In genomic region chr2:71774246-71774951, GRCm38 (mm10) we compare ENCODE assay signal across 14 mouse cellular contexts. TPM values are rescaled to one million over a fixed set of nuclear protein-coding genes. Genes with fewer than 3 reads are reported as not detected.
DNase-seq lines count a peak whose midpoint lies in the region; ATAC-seq and TF ChIP-seq lines count a peak whose summit lies in the region.
"Had no signal": no experiment of that assay in that cellular context is flagged by ENCODE, and none has a peak within 500 bp of the region (broad histone marks: within the 10 kb centered on the region; RNA-seq: fewer than 3 reads in every experiment).

No protein-coding gene starts in this region.

- no peak overlapping the region for H3K4me2 ChIP-seq in forebrain, embryonic 11.5 days (ENCODE audit: low read depth, low read length, severe bottlenecking)
- 0 out of 2 replicates have a peak overlapping the region, but pooled peaks have one; percentile 0 for H3K4me2 ChIP-seq in lung, embryonic 16.5 days (ENCODE audit: low read depth, low read length)
- H3K4me2 ChIP-seq in hindbrain, embryonic 16.5 days (ENCODE audit: low read length), result no peak overlapping the region; the same call in 1 of the 2 replicates
- H3K4me2 ChIP-seq: limb, embryonic 12.5 days had no signal

- H3K27me3 ChIP-seq in forebrain, embryonic 10.5 days (ENCODE audit: poor library complexity, severe bottlenecking), result no peaks in the 10 kb centered on the region; the same call in 1 of the 2 replicates
- no peaks in the 10 kb centered on the region for H3K27me3 ChIP-seq in forebrain, embryonic 11.5 days (ENCODE audit: control insufficient read depth, insufficient read depth, low read length)
- H3K27me3 ChIP-seq in lung, embryonic 16.5 days (ENCODE audit: control insufficient read depth, insufficient read depth, low read depth, low read length), result no peaks in the 10 kb centered on the region
- H3K27me3 ChIP-seq in hindbrain, embryonic 16.5 days (replicated peaks; ENCODE audit: control insufficient read depth, insufficient read depth, low read length), result no peaks in the 10 kb centered on the region
- H3K27me3 ChIP-seq: limb, embryonic 12.5 days had no signal

- no peak for ATAC-seq in forebrain, embryonic 11.5 days (replicated peaks; ENCODE audit: low FRiP score)
- ATAC-seq in lung, embryonic 16.5 days (ENCODE audit: low read depth), result peak; percentile 78
- no peak for ATAC-seq in hindbrain, embryonic 16.5 days

- TF ChIP-seq POLR2A in brain, embryonic 14.5 days (IDR thresholded peaks at IDR 0.05; ENCODE audit: borderline replicate concordance, extremely low read depth, insufficient read depth, insufficient read length, poor library complexity, severe bottlenecking), result no peak

- H3K9ac ChIP-seq in forebrain, embryonic 11.5 days (ENCODE audit: low read length), result no peak overlapping the region
- H3K9ac ChIP-seq in lung, embryonic 16.5 days (ENCODE audit: low read length), result no peak overlapping the region
- no peak overlapping the region for H3K9ac ChIP-seq in hindbrain, embryonic 16.5 days (ENCODE audit: low read depth, low read length)
- H3K9ac ChIP-seq: limb, embryonic 12.5 days had no signal

- H3K9me3 ChIP-seq in forebrain, embryonic 10.5 days, result no peaks in the 10 kb centered on the region
- no peaks in the 10 kb centered on the region for H3K9me3 ChIP-seq in forebrain, embryonic 11.5 days (ENCODE audit: control insufficient read depth, low read length)
- no peaks in the 10 kb centered on the region for H3K9me3 ChIP-seq in lung, embryonic 16.5 days (ENCODE audit: control insufficient read depth, low read length)
- H3K9me3 ChIP-seq in hindbrain, embryonic 16.5 days (ENCODE audit: control insufficient read depth, low read length), result no peaks in the 10 kb centered on the region
- H3K9me3 ChIP-seq: limb, embryonic 12.5 days had no signal

- peaks cover 17% of the 10 kb centered on the region for H3K4me1 ChIP-seq in forebrain, embryonic 10.5 days
- H3K4me1 ChIP-seq in forebrain, embryonic 11.5 days (replicated peaks; ENCODE audit: control insufficient read depth, insufficient read depth, low read length), result no peaks in the 10 kb centered on the region; the same call in 1 of the 2 replicates
- H3K4me1 ChIP-seq in lung, embryonic 16.5 days (replicated peaks; ENCODE audit: control insufficient read depth, insufficient read depth, low read length), result peaks cover 16% of the 10 kb centered on the region; the same call in 1 of the 2 replicates
- no peaks in the 10 kb centered on the region; the same call in 1 of the 2 replicates for H3K4me1 ChIP-seq in hindbrain, embryonic 16.5 days (ENCODE audit: control insufficient read depth, insufficient read depth, low read depth, low read length)
- H3K4me1 ChIP-seq: limb, embryonic 12.5 days had no signal

- no peak for TF ChIP-seq CTCF in brain, embryonic 14.5 days (IDR thresholded peaks at IDR 0.05; ENCODE audit: borderline replicate concordance, extremely low read depth, insufficient read depth, insufficient read length)

- WGBS in forebrain, embryonic 10.5 days, result 76% methylated on average over 10 of the region's 10 CpGs
- 69% methylated on average over 10 of the region's 10 CpGs for WGBS in forebrain, embryonic 11.5 days
- WGBS in lung, embryonic 16.5 days, result 32% methylated on average over 10 of the region's 10 CpGs
- WGBS in hindbrain, embryonic 16.5 days, result 58% methylated on average over 10 of the region's 10 CpGs

- peak overlapping the region; percentile 41 for H3K27ac ChIP-seq in forebrain, embryonic 10.5 days
- no peak overlapping the region for H3K27ac ChIP-seq in forebrain, embryonic 11.5 days (ENCODE audit: low read depth, low read length)
- H3K27ac ChIP-seq in lung, embryonic 16.5 days (ENCODE audit: low read length), result peak overlapping the region; percentile 28; the same call in 1 of the 2 replicates
- peak overlapping the region; percentile 31; the same call in 1 of the 2 replicates for H3K27ac ChIP-seq in hindbrain, embryonic 16.5 days (ENCODE audit: low read depth, low read length)
- H3K27ac ChIP-seq: gastrocnemius, adult 2 months; limb, embryonic 12.5 days had no signal

- no peak for DNase-seq in forebrain, embryonic 10.5 days (ENCODE audit: extremely low spot score, low spot score)
- no peak for DNase-seq in forebrain, embryonic 11.5 days (ENCODE audit: low spot score)
- no peak for DNase-seq in lung, postnatal 36 days
- peak; percentile 48 for DNase-seq in brain, embryonic 14.5 days (ENCODE audit: low read depth)
- no peak for DNase-seq in kidney, adult 9 months
- DNase-seq in adrenal gland, postnatal 36 days, result no peak
- DNase-seq: adrenal gland, postnatal 14 days; cerebellum, adult 11 months; gastrocnemius, adult 2 months; heart, postnatal 36 days; kidney, adult 8-10 months had no signal

- no peaks in the 10 kb centered on the region for H3K36me3 ChIP-seq in forebrain, embryonic 10.5 days (replicated peaks)
- H3K36me3 ChIP-seq in forebrain, embryonic 11.5 days (ENCODE audit: control insufficient read depth, insufficient read depth, low read length), result no peaks in the 10 kb centered on the region
- no peaks in the 10 kb centered on the region for H3K36me3 ChIP-seq in lung, embryonic 16.5 days (ENCODE audit: control insufficient read depth, insufficient read depth, low read length)
- no peaks in the 10 kb centered on the region for H3K36me3 ChIP-seq in hindbrain, embryonic 16.5 days (ENCODE audit: control insufficient read depth, insufficient read depth, low read length)
- H3K36me3 ChIP-seq: limb, embryonic 12.5 days had no signal

- no peak overlapping the region for H3K4me3 ChIP-seq in forebrain, embryonic 10.5 days
- H3K4me3 ChIP-seq in forebrain, embryonic 11.5 days (ENCODE audit: low read depth, low read length), result no peak overlapping the region
- no peak overlapping the region for H3K4me3 ChIP-seq in lung, embryonic 16.5 days (ENCODE audit: low read length)
- H3K4me3 ChIP-seq in hindbrain, embryonic 16.5 days (ENCODE audit: low read length), result no peak overlapping the region
- H3K4me3 ChIP-seq: gastrocnemius, adult 2 months; limb, embryonic 12.5 days had no signal

RNA-seq across cellular contexts. Expression of gene Itga6, which starts 29.0 kb away (rescaled TPM):
- 45.7 and 47.9 TPM in 2 replicates for polyA plus RNA-seq in forebrain, embryonic 10.5 days (2016; fragmentation: Nextera tagmentation; extraction: Ambion mirVana)
- polyA plus RNA-seq in forebrain, embryonic 11.5 days (2014; fragmentation: Nextera tagmentation; extraction: Ambion mirVana), result 54.2 and 59.5 TPM in 2 replicates
- 62.9 and 79.0 TPM in 2 replicates for polyA plus RNA-seq in lung, embryonic 16.5 days (2015; fragmentation: Nextera tagmentation; extraction: Ambion mirVana)
- 30.7 and 36.8 TPM in 2 replicates for polyA plus RNA-seq in brain, embryonic 14.5 days (2012; rRNA removed)
- 21.1 and 25.5 TPM in 2 replicates for polyA plus RNA-seq in hindbrain, embryonic 16.5 days (2015; fragmentation: Nextera tagmentation; extraction: Ambion mirVana)
- 100 to 1,000 TPM; 156 to 185 TPM for total RNA-seq in adrenal gland, postnatal 36 days (2021)
